Mouse (Mus musculus) cerebellum, adult 18-20 months (tissue): ENCODE data around the gene Ubn1.

Source experiments
- DNase-seq, 2 experiments: peaks; one replicate each; pipeline ENCODE4 v3.0.0; 2021

Gene Ubn1

DNA sequence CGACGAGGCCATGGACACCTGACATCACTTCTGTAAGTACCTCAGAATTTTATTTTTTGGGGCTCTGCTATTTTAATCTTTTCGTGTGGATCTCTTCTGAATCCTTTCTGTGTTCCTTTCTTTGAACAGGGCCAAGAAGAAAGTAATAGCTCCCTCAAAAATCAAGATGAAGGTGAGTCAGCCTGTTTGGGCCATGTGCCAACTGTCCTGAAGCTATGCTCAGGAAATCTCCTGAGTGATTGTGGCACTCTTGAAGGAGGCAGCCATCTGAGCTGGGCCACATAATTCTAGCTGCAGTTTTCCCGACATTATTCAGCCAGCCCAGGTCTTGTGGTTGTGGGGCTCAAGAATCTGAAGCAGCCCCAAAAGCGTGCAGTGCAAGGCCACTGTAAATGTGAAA is 24.5 kb downstream of the Ubn1 start:
- DNase-seq: peak; percentile 30 to 41

DNA sequence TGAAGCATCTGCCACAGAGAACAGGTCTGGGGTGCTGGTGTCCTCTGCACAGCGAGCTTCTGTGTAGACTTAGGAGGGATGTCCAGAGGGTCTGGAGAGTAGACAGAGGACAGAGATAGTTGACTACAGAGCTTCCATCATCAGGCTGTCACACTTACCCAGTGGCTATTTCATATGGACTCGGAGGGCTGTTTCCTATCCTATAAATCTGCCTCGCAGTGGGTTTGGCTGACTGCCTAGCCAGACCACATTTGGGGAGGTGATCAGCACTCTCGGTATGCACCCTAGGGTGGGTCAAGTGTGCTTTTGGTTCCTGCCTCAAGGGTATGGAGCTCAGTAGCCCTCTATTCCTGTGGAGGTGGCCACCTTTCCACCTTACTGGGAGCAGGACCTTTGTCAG is 35.3 kb downstream of the Ubn1 start:
- DNase-seq: no peak

DNA sequence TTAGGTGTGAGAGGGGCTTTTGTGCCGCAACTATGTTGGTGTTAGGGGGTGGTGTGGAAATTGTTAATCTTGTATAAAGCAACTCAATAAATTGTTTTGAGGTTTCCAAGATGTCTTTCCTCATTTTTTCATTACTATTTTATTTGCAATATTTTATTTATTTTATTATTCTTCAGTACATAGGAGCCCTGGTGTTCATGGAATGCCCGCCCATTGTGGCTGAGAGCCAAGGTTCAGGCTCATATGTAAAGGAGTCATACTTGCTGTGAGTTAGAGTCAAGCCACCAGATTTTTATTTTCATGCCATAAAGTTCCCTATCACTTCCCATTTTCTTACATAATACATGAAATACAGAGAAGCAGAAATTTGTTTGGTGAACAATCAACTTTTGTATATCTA is 36.3 kb downstream of the Ubn1 start:
- DNase-seq: no peak

GRCm38 (mm10) chr16:5089021-5089420 is 39.2 kb downstream of the Ubn1 start:
- DNase-seq: no peak

GRCm38 (mm10) chr16:5093285-5093684 is 43.4 kb downstream of the Ubn1 start:
- DNase-seq: no peak

DNA sequence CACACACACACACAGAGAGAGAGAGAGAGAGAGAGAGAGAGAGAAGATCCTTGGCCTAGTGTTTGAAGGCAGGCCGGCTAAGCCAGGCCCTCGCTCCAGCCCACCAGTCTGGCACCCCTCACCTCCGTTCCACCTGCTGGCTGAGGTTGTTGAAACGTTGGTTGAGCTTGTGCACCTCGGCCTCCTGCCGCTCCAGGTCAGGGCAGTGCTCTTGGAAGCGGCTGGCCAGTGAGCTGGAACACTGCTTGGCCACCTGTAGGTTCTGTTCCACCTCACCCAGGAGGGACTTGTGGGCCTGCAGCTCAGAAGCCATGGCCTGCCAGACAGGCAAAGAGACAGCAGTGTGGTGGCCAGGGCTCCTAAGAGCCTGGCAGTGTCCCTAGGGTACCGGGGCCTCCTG is 46.6 kb downstream of the Ubn1 start:
- no peak for DNase-seq

- DNase-seq: peak; percentile 82 to 85
Observed at GRCm38 (mm10) chr16:5101000-5101399, 51.1 kb downstream of the Ubn1 start.

DNA sequence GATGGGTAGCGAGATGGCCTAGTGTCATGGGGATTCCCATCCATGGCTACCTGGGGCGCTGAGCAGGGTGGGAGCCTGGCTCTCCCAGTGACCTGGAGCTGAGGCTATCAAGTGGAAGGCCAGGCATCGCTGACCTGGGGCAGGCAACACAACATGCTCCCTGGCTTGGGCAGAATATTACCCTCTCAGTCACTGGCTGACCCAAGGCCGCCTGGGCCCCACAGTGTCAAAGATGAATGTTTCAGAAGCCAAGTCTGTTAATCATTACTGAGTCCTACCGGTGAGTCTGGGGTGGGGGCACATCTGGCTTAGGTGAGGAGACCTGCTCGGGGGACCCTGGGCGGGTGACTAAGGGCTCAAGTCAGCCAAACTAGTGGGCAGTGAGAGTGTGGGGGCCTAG is 60.0 kb downstream of the Ubn1 start:
- no peak for DNase-seq

- DNase-seq: no peak
Observed at GRCm38 (mm10) chr16:5111021-5111420, 61.2 kb downstream of the Ubn1 start.

DNA sequence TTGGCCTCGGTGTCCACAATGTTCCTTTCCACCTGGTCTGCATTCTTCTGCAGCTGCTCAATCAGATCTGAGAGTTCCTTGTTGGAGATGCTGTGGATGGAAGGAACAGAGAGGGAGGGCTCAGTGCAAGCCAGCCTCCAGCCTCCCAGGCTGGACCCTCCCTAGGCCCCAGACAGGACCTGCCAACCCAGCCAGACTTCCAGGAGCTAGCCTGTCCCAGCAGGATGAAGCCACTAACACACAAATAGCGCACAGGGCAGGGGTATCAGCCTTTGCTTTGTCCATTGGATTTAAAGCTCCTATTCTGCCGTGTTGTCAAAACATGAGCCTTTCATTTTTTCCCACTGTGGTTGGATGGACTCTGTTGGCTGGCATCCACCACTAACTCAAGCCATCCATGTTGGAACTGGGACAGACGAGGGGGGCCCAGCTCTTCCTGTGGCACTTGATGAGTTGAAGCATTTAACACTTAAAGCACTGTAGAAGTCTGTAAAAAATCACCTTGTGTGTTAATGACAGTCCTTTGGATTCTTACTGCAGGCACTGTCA is 63.2 kb downstream of the Ubn1 start:
- DNase-seq: no peak

GRCm38 (mm10) chr16:5113582-5113981 is 63.7 kb downstream of the Ubn1 start:
- no peak for DNase-seq

DNA sequence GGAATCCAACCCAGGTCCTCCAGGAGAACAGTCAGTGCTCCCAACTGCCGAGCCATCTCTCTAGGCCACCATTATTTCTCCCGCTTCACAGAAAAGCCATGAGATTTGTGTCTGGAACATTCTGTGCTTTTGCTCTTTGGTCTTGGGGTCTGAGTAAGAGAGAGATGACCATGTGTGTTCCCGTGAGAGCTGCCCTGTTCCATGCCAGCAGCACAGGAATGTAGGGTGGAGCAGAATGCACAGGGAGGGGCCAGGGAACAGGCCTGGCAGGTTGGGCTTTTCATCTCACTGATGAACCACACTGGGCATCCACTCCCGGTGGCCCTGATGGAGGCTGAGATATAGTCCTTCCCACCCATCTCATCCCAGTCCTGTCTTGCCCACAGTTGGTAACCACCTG is 69.5 kb downstream of the Ubn1 start:
- no peak for DNase-seq

GRCm38 (mm10) chr16:5119845-5120244 is 70.0 kb downstream of the Ubn1 start:
- DNase-seq: no peak

DNA sequence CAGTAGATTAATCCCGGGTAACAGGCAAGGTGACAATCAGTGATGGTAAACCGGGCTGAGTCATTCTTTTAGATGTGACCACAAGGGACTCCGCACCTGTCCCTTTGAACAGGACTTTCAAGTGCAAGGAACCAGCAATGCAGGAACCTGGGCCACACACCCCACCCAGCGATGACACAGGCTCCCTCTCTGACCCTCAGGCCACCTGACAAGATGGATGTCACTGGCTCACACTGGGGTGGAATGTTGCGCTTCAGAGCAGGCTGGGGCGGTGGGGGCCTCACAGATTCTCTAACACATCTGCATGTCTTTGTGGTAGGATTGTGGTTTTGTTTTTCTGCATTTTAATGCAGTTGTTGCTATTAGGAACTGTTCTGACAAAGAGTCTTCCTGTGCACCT is 73.6 kb downstream of the Ubn1 start:
- DNase-seq: no peak

DNA sequence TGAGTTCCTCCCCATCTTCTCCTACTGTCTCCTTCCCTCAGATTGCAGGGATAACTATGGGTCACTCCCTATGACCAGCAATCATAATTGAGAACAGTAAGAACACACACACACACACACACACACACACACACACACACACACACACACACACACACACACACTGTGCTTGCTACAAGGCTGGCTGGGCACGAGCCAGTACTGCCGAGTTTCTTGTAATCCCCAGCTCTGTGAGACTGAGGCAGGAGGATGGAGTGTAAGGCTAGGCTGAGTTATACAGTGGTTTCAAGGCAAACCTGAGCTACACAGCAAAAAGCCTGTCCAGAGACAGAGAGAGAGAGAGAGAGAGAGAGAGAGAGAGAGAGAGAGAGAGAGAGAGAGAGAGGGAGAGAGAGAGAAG is 80.3 kb downstream of the Ubn1 start:
- DNase-seq: no peak

DNA sequence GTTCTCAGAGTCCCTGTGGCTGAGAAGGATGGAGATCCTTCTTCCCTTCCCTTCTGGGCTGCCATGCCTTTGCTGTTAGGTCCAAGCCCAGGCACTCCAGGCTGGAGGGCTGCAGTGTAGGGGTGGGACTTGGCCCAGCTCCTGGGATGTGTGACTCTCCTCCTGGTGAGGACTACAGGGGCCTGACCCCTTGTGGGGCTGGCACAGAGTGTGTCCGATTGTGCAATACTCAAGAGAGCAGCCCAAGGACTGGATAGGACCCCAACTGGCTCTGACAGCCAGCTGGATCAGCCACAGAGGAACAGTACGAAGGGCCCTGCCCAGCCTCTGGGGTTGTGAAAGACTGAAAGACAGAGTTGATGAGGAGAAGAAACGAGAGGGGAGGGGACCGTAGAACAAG is 80.9 kb downstream of the Ubn1 start:
- peak in 1 of 2 experiments; percentile 14 for DNase-seq

- peak; percentile 14 to 25 for DNase-seq
Observed at GRCm38 (mm10) chr16:5131251-5131922, 81.5 kb downstream of the Ubn1 start.

GRCm38 (mm10) chr16:5132401-5132801 is 82.5 kb downstream of the Ubn1 start, which contains the start of gene Ppl:
TSS of gene Ppl (minus strand) at chr16:5132421.
- peak; percentile 71 to 73 for DNase-seq

DNA sequence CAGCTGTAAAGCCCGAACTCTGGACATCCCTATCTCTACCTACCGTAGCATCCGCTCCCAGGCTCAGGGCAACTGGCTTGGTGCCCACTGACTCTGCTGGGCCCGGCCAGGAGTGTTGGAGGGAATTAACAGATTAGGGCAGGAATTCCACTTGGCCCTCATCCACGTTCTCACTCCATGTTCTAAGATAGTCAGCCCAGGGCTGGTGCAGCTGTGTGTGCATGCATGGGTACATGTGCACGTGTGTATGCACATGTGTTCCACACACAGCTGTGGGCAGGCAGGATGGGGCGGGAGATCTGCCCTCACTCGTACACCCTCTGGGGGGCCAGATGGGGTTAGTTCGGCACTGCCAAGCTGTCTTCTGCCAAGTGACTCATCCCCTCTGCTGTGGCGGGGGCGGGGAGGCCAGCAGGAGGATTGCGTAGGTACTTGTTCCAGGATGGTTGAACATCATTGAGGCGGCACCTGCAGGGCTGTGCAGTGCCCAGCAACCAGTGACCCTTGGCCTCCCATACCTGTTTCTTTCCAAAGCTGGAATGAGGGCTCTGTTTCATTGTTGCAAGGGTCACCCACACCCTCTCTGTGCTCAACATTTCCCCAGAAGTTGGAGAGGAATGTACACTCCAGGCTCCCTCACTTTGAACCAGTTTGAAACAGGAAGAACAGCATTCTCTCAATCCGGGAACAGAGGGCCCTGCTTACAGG is 84.9 kb downstream of the Ubn1 start:
- DNase-seq: peak; percentile 65 to 72

DNA sequence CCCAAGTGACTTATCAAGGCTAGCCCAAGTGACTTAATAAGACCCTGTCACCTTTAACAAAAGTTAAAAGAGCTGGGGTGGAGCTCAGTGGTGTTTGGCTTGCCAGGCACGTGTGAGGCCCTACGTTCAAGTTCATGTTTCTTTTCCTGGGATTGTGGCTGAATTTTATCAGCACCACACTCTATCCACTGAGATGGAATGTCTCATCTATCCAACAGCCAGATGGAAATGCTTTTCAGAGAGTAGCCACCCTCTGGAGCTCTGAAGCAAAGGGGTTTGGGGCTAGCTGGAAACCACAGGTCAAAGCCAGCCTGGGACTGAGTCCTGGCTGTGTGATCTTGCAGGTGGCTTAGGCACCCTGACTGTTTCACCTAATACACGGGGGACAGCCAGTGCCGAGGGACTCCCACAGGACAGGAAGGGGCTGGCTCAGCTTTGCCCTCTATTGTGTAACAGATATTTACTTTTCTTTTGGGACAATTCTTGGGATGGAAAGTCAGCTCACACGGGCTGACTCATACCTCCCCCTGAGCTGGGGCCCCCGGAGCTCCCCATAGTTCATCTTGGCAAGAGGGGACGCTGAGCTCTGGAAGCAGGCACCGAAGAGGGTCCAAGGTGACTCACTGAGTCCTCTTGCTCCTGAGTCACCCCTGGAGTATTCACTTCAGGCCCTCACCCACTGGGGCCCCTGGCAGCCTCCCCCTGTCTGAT is 85.8 kb downstream of the Ubn1 start:
- DNase-seq: no peak
